Mouse (Mus musculus) stomach, embryonic 15.5 days (tissue): Measurements from ENCODE around the gene Osbpl6. TPM values are rescaled to one million over a fixed set of nuclear protein-coding genes. Genes with fewer than 3 reads are reported as not detected.
A peak's percentile ranks its signal among the peaks of the same experiment; 100 is the strongest.

Source experiments
- ATAC-seq: fragments of 200-750 bp; cut with Nextera tagmentation; 2 replicates; pipeline ENCODE4 v1.8.0; 2017; ENCODE audit warnings: low read depth, moderate number of reproducible peaks, moderate TSS enrichment; ENCODE audit not compliant: insufficient read depth, low FRiP score
- H3K27ac ChIP-seq: fragments of 300-500 bp; sonication (generic); 2 replicates; pipeline ENCODE4 v1.5.1; 2015; ENCODE audit warnings: mild to moderate bottlenecking, inconsistent platforms
- H3K27me3 ChIP-seq: fragments of 300-500 bp; sonication (generic); replicated peaks from 2 replicates; pipeline ENCODE4 v1.6.1; 2015; ENCODE audit warnings: inconsistent platforms
- H3K36me3 ChIP-seq: fragments of 300-500 bp; sonication (generic); 2 replicates; pipeline ENCODE4 v1.6.1; 2015; ENCODE audit warnings: inconsistent platforms
- H3K4me1 ChIP-seq: fragments of 300-500 bp; sonication (generic); 2 replicates; pipeline ENCODE4 v1.6.1; 2015; ENCODE audit warnings: inconsistent platforms
- H3K4me2 ChIP-seq: fragments of 300-500 bp; sonication (generic); 2 replicates; pipeline ENCODE4 v1.6.1; 2015; ENCODE audit warnings: mild to moderate bottlenecking, inconsistent platforms
- H3K4me3 ChIP-seq: fragments of 300-500 bp; sonication (generic); replicated peaks from 2 replicates; pipeline ENCODE4 v1.5.1; 2015; ENCODE audit warnings: inconsistent platforms
- H3K9ac ChIP-seq: fragments of 300-500 bp; sonication (generic); 2 replicates; pipeline ENCODE4 v1.6.1; 2015; ENCODE audit warnings: inconsistent platforms
- H3K9me3 ChIP-seq: fragments of 300-500 bp; sonication (generic); 2 replicates; pipeline ENCODE4 v1.6.1; 2016; ENCODE audit warnings: inconsistent platforms
- WGBS: fragments of 180-500 bp; shearing (Covaris S2); methylation state at CpG from one replicate; pipeline ENCODE4 v1.1.7; 2015; 5-methylcytosine and 5-hydroxymethylcytosine counted together
- polyA plus RNA-seq: library from polyadenylated mRNA; unstranded; fragments of >200 nt; fragmentation: Nextera tagmentation; extraction: Ambion mirVana; gene quantifications from 2 replicates; pipeline ENCODE4 v1.2.1, GENCODE M21; 2015

The Osbpl6 gene
- polyA plus RNA-seq, 1 experiment from 2014 or later = 10.5 TPM

DNA sequence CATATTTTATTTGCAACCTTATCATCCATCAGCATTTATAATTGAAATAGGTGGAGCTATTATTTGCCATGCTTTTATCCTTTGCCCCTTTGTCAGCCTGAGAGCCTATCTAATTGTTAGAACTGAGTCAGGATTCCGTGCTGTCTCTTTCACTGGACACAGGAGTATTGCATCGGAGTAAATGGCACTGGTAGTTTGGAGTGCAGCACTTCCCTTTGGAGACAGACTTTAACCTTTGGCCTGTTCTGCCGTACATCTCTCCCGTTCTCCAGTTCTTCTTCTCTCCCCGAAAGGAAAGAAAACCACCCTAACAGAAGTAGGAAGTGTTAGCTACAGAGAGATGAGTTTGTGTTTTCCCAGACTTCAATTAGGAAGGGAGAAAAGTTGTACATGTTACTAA, 136.6 kb downstream of the Osbpl6 start:
- Histone ChIP-seq H3K27ac (no peak overlapping the region), H3K4me3 (no peak overlapping the region), H3K4me2 (no peak overlapping the region), H3K27me3 (no peaks in the 10 kb centered on the region), H3K4me1 (no peaks in the 10 kb centered on the region), H3K36me3 (no peaks in the 10 kb centered on the region), H3K9me3 (no peaks in the 10 kb centered on the region), H3K9ac (no peak overlapping the region)
- WGBS = 60% methylated on average over 5 of the region's 5 CpGs
- ATAC-seq = no peak

DNA sequence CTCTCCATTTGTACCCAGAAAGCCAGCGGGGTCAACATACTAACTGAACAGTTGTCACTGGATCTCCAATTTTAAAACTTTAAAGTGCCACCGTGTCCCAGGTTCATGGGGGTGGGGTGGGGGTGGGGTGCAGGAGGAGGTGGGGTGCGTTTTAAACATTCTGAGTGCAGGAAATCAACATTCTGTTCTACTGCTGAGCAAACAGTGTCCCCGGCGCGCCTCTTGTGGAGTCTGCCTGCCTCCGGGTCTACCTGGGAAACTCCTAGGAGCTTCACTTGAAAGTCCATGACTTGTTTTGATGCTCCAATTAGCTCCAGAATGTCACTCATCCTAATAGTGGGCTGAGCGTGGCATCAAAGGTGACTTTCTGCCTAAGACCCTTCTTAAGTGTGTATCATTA, 139.2 kb downstream of the Osbpl6 start:
- Histone ChIP-seq H3K4me1 (no peaks in the 10 kb centered on the region), H3K4me2 (no peak overlapping the region), H3K4me3 (no peak overlapping the region), H3K9ac (no peak overlapping the region), H3K36me3 (no peaks in the 10 kb centered on the region), H3K9me3 (no peaks in the 10 kb centered on the region), H3K27me3 (no peaks in the 10 kb centered on the region), H3K27ac (no peak overlapping the region)
- 45% methylated on average over 8 of the region's 8 CpGs for WGBS
- no peak for ATAC-seq

DNA sequence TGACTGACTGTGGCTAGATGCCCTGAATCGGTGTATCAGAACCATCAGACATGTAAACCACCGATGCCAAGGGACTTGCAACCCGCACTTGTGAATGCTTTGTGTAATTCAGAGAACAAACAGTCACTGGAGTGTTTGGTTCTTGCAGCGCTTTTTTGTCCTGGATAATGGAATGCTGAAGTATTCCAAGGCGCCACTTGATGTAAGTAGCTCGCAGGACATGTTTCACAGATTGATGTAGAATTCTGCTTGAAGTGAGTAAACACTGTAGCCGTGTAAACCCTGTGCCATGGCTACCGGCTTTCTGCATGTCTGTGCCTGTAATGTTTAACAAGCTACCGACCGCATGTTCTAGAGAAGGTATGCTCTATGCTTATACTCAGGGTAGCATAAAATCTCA, 141.9 kb downstream of the Osbpl6 start:
- Histone ChIP-seq H3K27ac (no peak overlapping the region), H3K36me3 (no peaks in the 10 kb centered on the region), H3K9ac (no peak overlapping the region), H3K4me2 (no peak overlapping the region), H3K4me1 (no peaks in the 10 kb centered on the region), H3K27me3 (no peaks in the 10 kb centered on the region), H3K9me3 (no peaks in the 10 kb centered on the region), H3K4me3 (no peak overlapping the region)
- WGBS = 62% methylated on average over 10 of the region's 10 CpGs
- ATAC-seq = no peak

DNA sequence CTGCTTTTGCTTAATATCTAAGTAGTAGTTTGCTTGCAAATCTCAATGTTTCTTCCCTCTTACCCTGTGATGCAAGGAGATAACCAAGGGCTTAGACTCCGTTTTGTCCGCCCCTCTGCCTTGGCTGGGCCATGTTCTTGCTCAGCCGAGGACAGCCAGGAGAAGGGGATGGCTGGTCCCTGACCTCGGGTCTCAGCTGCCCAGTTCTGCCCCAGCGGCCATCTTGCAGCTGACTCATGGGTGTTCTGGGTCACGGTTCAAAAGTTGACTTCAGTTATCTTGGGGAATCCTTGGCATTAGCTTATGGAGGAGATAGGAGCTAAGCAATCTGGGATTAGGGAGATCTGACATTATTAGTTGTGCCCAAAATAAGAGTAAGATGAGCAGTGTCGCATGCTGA, 142.5 kb downstream of the Osbpl6 start:
- no peaks in the 10 kb centered on the region for H3K4me1 ChIP-seq
- H3K27me3 ChIP-seq = no peaks in the 10 kb centered on the region
- no peak overlapping the region for H3K9ac ChIP-seq
- no peak overlapping the region for H3K4me2 ChIP-seq
- H3K27ac ChIP-seq = no peak overlapping the region
- no peak for ATAC-seq
- H3K4me3 ChIP-seq = no peak overlapping the region
- no peaks in the 10 kb centered on the region for H3K36me3 ChIP-seq
- H3K9me3 ChIP-seq = no peaks in the 10 kb centered on the region
- WGBS = 86% methylated on average over 7 of the region's 7 CpGs

DNA sequence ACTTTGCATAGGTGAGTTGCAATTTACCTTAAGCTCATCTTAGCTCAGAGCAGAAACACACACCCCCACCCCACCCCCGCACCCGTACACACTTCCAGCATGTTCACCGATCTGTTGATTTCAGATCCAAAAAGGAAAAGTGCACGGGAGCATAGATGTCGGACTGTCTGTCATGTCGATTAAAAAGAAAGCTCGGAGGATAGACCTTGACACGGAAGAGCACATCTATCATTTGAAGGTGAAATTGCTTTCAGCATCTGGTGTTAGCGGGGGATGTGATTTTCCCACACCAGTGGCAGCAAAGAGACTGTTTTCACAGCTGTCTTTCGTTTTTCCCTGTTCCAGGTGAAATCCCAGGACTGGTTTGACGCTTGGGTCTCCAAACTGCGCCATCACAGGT, 143.0 kb downstream of the Osbpl6 start:
- H3K27me3 ChIP-seq = no peaks in the 10 kb centered on the region
- H3K27ac ChIP-seq = no peak overlapping the region
- ATAC-seq = no peak
- H3K4me1 ChIP-seq = no peaks in the 10 kb centered on the region
- H3K4me2 ChIP-seq = no peak overlapping the region
- H3K4me3 ChIP-seq = no peak overlapping the region
- H3K36me3 ChIP-seq = no peaks in the 10 kb centered on the region
- H3K9me3 ChIP-seq = no peaks in the 10 kb centered on the region
- WGBS = 73% methylated on average over 12 of the region's 12 CpGs
- H3K9ac ChIP-seq = no peak overlapping the region

DNA sequence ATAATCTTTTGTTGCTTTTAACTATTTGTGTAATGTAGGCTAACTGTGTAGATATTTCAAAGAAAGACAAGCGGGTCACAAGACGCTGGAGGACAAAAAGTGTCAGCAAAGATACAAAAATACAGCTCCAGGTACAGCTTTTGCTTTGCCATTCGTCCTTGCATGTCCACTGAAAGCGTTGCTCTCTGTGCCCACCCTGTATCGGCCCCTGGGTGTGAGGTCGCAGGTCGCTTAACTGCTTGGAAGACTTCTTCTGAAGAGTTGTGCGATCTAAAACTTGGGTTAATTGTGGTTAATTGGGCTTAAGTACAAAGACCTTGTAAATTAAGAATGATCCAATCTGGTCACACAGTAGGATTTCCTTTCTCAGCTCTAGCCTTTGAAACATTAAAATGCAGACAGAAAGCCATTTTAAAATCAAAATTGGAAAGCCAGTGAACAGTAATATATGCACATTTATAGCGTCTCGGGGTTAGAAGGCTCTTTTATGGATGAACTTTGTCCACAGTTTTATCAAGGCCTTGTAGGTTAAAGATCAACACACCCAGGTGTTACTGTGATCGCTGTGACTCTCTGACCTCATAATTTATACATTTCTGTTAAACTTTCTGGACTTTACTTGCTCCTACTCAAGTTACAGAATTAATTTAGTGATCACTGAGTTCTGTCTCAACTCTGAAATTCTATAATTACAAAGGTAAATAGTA, 149.7 kb downstream of the Osbpl6 start:
- Histone ChIP-seq H3K9ac (no peak overlapping the region), H3K27ac (no peak overlapping the region), H3K4me2 (no peak overlapping the region), H3K4me3 (no peak overlapping the region), H3K4me1 (no peaks in the 10 kb centered on the region), H3K36me3 (no peaks in the 10 kb centered on the region), H3K9me3 (no peaks in the 10 kb centered on the region), H3K27me3 (no peaks in the 10 kb centered on the region)
- ATAC-seq = no peak
- whole genome bisulfite sequencing = 72% methylated on average over 11 of the region's 11 CpGs

DNA sequence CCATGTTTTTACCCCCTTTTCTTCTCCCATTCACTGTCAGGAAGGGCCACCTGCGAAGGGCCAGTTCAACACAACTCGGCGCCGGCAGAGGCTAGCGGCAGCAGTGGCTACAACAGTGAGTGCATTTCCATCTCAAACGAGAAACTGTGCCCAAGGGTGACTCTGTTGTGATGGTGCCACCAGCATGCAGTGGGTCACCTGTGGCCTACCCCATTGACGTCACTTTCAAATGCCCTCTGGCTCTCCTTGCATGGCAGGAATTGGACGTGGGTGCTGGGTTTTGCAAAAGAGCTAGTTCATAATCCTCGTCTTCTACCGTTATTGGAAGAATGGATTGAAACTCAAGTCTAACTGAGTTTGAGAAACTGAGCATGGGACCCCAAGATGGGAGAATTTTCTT, 153.8 kb downstream of the Osbpl6 start:
- no peak overlapping the region for H3K27ac ChIP-seq
- H3K9me3 ChIP-seq = no peaks in the 10 kb centered on the region
- no peak for ATAC-seq
- H3K9ac ChIP-seq = no peak overlapping the region
- no peak overlapping the region for H3K4me3 ChIP-seq
- no peaks in the 10 kb centered on the region for H3K4me1 ChIP-seq
- H3K27me3 ChIP-seq = no peaks in the 10 kb centered on the region
- no peaks in the 10 kb centered on the region for H3K36me3 ChIP-seq
- WGBS = 93% methylated on average over 10 of the region's 10 CpGs
- no peak overlapping the region for H3K4me2 ChIP-seq

DNA sequence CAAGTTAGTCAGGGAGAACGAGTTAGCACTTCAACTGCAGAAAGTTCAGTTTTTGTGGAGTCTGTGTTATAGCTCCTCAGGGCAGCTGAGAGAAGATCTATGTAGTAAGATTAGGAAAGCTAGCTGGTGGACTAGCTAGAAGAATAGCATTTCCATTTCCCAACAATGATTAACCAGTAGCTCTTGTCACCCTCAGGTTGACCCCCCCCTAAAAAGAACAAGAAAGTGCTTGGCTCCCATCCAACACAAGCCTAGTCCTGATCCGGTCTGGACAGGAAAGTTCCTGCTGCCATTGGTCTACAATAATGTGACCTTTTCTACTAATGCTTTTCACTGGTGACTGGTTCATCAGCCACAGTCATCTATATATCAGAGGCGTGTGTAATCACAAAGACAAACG, 157.6 kb downstream of the Osbpl6 start:
- H3K9ac ChIP-seq = no peak overlapping the region
- no peaks in the 10 kb centered on the region for H3K4me1 ChIP-seq
- no peaks in the 10 kb centered on the region for H3K36me3 ChIP-seq
- H3K4me2 ChIP-seq = no peak overlapping the region
- ATAC-seq = peak; percentile 89
- 57% methylated on average over 4 of the region's 4 CpGs for WGBS
- no peaks in the 10 kb centered on the region for H3K27me3 ChIP-seq
- 0 out of 2 replicates have a peak overlapping the region, but pooled peaks have one; percentile 19 for H3K27ac ChIP-seq
- H3K4me3 ChIP-seq = no peak overlapping the region
- no peaks in the 10 kb centered on the region for H3K9me3 ChIP-seq

DNA sequence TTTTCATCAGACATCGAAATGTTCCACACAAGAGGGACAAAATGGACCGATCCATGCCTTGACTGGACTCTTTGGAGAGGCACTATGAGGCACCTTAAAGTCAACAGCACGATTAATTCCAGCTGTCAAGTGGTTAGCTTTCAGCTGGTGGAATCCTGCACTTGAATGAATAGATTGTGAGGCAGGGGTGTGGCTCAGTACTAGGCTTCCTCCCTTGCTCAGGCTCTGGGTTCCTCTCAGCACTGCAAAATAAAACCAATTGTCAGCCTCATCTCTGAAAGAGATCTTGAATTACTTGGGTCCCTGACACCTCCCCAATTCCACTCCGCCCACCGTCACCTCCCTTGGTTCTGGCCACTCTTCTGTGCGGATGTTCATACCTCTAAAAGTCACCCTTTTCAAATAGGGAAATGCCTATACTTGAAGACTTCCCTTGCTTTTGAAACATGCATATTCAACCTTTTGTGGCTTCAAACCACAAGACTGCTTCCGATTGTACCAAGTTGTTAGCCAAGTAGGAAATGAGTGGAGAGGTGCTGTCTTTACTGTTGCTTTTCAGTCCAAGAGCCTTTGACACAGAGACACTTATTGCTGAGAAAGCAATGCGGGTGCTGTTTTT, 160.7 kb downstream of the Osbpl6 start:
- no peaks in the 10 kb centered on the region for H3K4me1 ChIP-seq
- H3K36me3 ChIP-seq = no peaks in the 10 kb centered on the region
- 72% methylated on average over 8 of the region's 8 CpGs for WGBS
- no peak overlapping the region for H3K4me3 ChIP-seq
- no peak for ATAC-seq
- no peak overlapping the region for H3K9ac ChIP-seq
- no peak overlapping the region for H3K4me2 ChIP-seq
- H3K27me3 ChIP-seq = no peaks in the 10 kb centered on the region
- no peaks in the 10 kb centered on the region for H3K9me3 ChIP-seq
- H3K27ac ChIP-seq = no peak overlapping the region

DNA sequence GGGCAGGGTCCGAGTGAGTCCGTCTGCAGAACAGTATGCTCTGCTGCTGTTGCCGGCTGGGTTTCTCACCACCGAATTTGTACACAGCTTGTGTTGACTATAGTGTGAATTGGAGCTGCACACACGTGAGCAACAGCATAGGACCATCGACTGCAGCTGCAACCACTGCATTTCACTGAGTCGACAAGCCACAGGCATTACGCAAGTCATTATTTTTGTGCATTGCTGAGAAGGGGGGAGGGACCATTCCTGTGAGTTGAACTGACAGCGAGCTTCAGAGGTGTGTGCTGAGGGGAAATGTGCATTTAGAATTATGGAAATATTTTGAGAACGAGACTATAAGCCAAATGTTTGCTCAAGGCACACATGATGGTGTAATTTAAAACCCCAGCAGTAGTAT, 165.2 kb downstream of the Osbpl6 start:
- no peak overlapping the region for H3K4me2 ChIP-seq
- WGBS = 62% methylated on average over 10 of the region's 10 CpGs

DNA sequence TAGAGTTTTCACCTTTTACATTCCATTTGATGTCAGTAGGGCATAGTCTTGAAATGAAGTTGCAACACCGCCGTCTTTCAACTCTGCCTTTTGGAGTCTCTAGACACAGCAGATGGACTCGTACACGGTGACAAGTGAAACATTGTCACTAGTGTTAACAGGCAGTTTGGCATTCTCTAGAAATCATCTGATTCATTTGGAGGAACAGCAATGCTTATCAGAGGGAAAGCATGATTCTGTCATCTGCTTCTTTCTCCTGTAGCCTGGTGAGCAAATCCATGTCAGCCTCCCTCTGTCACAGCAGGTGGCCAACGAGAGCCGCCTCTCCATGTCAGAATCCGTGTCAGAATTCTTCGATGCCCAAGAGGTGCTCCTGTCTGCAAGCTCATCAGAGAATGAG, 172.6 kb downstream of the Osbpl6 start:
- Histone ChIP-seq H3K27ac (no peak overlapping the region), H3K27me3 (no peaks in the 10 kb centered on the region), H3K9me3 (no peaks in the 10 kb centered on the region), H3K4me1 (no peaks in the 10 kb centered on the region), H3K4me3 (no peak overlapping the region), H3K9ac (no peak overlapping the region), H3K4me2 (no peak overlapping the region), H3K36me3 (no peaks in the 10 kb centered on the region)
- no peak for ATAC-seq
- 88% methylated on average over 8 of the region's 8 CpGs for WGBS

More for the DNA sequence above, 165.2 kb downstream of the Osbpl6 start:
- H3K9me3 ChIP-seq = no peaks in the 10 kb centered on the region
- ATAC-seq = no peak
- no peak overlapping the region for H3K9ac ChIP-seq
- no peak overlapping the region for H3K27ac ChIP-seq
- no peaks in the 10 kb centered on the region for H3K27me3 ChIP-seq
- H3K4me3 ChIP-seq = no peak overlapping the region
- H3K36me3 ChIP-seq = no peaks in the 10 kb centered on the region
- no peaks in the 10 kb centered on the region for H3K4me1 ChIP-seq

DNA sequence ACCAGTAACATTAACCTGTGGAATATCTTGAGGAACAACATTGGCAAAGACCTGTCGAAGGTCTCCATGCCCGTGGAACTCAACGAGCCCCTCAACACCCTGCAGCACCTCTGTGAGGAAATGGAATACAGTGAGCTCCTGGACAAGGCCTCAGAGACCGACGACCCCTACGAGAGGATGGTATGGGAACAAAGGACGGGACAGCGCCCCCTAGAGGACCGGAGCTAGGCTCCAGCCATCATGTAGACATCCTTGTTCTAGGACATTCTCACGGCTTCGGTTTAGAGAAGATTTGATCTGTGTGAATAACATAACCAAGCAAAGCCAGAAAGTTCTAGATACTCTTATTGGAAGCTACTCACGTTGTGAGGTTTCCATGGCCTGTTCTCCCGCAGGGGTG, 178.8 kb downstream of the Osbpl6 start:
- Histone ChIP-seq H3K4me1 (no peaks in the 10 kb centered on the region), H3K36me3 (no peaks in the 10 kb centered on the region), H3K27ac (no peak overlapping the region), H3K27me3 (no peaks in the 10 kb centered on the region), H3K4me3 (no peak overlapping the region), H3K4me2 (no peak overlapping the region), H3K9me3 (no peaks in the 10 kb centered on the region), H3K9ac (no peak overlapping the region)
- no peak for ATAC-seq
- 91% methylated on average over 13 of the region's 13 CpGs for WGBS
